Mouse (Mus musculus): Measurements from ENCODE around the gene Ccnyl1. TPM values are rescaled to one million over a fixed set of nuclear protein-coding genes. Genes with fewer than 3 reads are reported as not detected.
"Not testable (repeated sequence)": the region's sequence is repeated elsewhere in the genome, so short reads cannot be mapped to it uniquely, and the experiment has no call there.

Ccnyl1 gene
- total RNA-seq (2021): 10 to 100 TPM; 19.7 to 20.5 TPM
- long read RNA-seq, experiment 1, transcript Ccnyl1-201 (10 exons, 2,923 nt): major isoform, 17 of 22 reads
- long read RNA-seq, experiment 1, partial matches to known transcripts: 1 of 22 reads
- long read RNA-seq, experiment 1, other reads (novel, unspliced or antisense): 4 of 22 reads
- long read RNA-seq, experiment 2, transcript Ccnyl1-201 (10 exons, 2,923 nt): major isoform, 29 of 34 reads
- long read RNA-seq, experiment 2, partial matches to known transcripts: 1 of 34 reads
- long read RNA-seq, experiment 2, other reads (novel, unspliced or antisense): 4 of 34 reads

GRCm38 (mm10) chr1:64690213-64691013, at the start of gene Ccnyl1:
Gene Ccnyl1 (plus strand): TSS chr1:64690455.
- intact Hi-C loops (cut with DNase I): loop anchor here (1.0 to 5.0 kb wide), 2 partner anchors 73 to 158 kb away; partner anchors contain the start of genes Creb1 and Mettl21a
- DNase-seq: peak; percentile 99
- TF ChIP-seq CTCF (IDR thresholded peaks at IDR 0.05): peak; percentile 5; the same call in 1 of the 2 replicates
- Histone ChIP-seq H3K27ac (peak within 1 kb of the TSS; percentile 93), H3K4me3 (peak within 1 kb of the TSS; percentile 96)

- no peak for TF ChIP-seq CTCF (IDR thresholded peaks at IDR 0.05)
- Histone ChIP-seq H3K4me3 (no peak overlapping the region), H3K27ac (no peak overlapping the region)
- DNase-seq: no peak
- intact Hi-C loops (cut with DNase I): no loop called here
These were observed 49.2 kb upstream of the Ccnyl1 start for GRCm38 (mm10) chr1:64641069-64641468.

- H3K4me3 ChIP-seq; DNase-seq; intact Hi-C loops (cut with DNase I); H3K27ac ChIP-seq: not testable (repeated sequence)
These were observed 47.7 kb upstream of the Ccnyl1 start for GRCm38 (mm10) chr1:64642541-64642940.

GRCm38 (mm10) chr1:64644513-64644912, 45.7 kb upstream of the Ccnyl1 start:
- no peak overlapping the region for H3K4me3 ChIP-seq
- TF ChIP-seq CTCF (IDR thresholded peaks at IDR 0.05): no peak
- no peak for DNase-seq
- no peak overlapping the region for H3K27ac ChIP-seq
- intact Hi-C loops (cut with DNase I): no loop called here

- intact Hi-C loops (cut with DNase I): no loop called here
- no peak for TF ChIP-seq CTCF (IDR thresholded peaks at IDR 0.05)
- DNase-seq: peak; percentile 23
- Histone ChIP-seq H3K27ac (peak overlapping the region; percentile 51; the same call in 1 of the 2 replicates), H3K4me3 (no peak overlapping the region; the same call in 1 of the 2 replicates)
These were observed 40.7 kb upstream of the Ccnyl1 start for GRCm38 (mm10) chr1:64649362-64650124.

- TF ChIP-seq CTCF (IDR thresholded peaks at IDR 0.05): no peak
- intact Hi-C loops (cut with DNase I): no loop called here
- Histone ChIP-seq H3K4me3 (no peak overlapping the region), H3K27ac (no peak overlapping the region)
- DNase-seq: no peak
These were observed 36.6 kb upstream of the Ccnyl1 start for GRCm38 (mm10) chr1:64653701-64654100.

- intact Hi-C loops (cut with DNase I): no loop called here
- DNase-seq: no peak
These were observed 34.8 kb upstream of the Ccnyl1 start for GRCm38 (mm10) chr1:64655415-64655814.

GRCm38 (mm10) chr1:64656423-64657129, 33.7 kb upstream of the Ccnyl1 start:
- Histone ChIP-seq H3K27ac (no peak overlapping the region), H3K4me3 (no peak overlapping the region)
- intact Hi-C loops (cut with DNase I): no loop called here
- TF ChIP-seq CTCF (IDR thresholded peaks at IDR 0.05): no peak
- DNase-seq: no peak

More at GRCm38 (mm10) chr1:64655415-64655814, 34.8 kb upstream of the Ccnyl1 start:
- no peak overlapping the region for H3K4me3 ChIP-seq
- no peak overlapping the region for H3K27ac ChIP-seq
- no peak for TF ChIP-seq CTCF (IDR thresholded peaks at IDR 0.05)

- DNase-seq: no peak
- intact Hi-C loops (cut with DNase I): no loop called here
These were observed 31.4 kb upstream of the Ccnyl1 start for GRCm38 (mm10) chr1:64658876-64659275.

GRCm38 (mm10) chr1:64667111-64667633, 23.1 kb upstream of the Ccnyl1 start:
- no peak for DNase-seq
- intact Hi-C loops (cut with DNase I): no loop called here
- Histone ChIP-seq H3K27ac (no peak overlapping the region), H3K4me3 (no peak overlapping the region)
- no peak for TF ChIP-seq CTCF (IDR thresholded peaks at IDR 0.05)

More at GRCm38 (mm10) chr1:64658876-64659275, 31.4 kb upstream of the Ccnyl1 start:
- Histone ChIP-seq H3K4me3 (peak overlapping the region; percentile 38; the same call in 1 of the 2 replicates), H3K27ac (peak overlapping the region; percentile 58)
- TF ChIP-seq CTCF (IDR thresholded peaks at IDR 0.05): no peak

GRCm38 (mm10) chr1:64669451-64669850, 20.8 kb upstream of the Ccnyl1 start:
- no peak for DNase-seq
- intact Hi-C loops (cut with DNase I): no loop called here
- Histone ChIP-seq H3K27ac (no peak overlapping the region), H3K4me3 (no peak overlapping the region)
- TF ChIP-seq CTCF (IDR thresholded peaks at IDR 0.05): no peak

- no peak overlapping the region for H3K4me3 ChIP-seq
- no peak overlapping the region for H3K27ac ChIP-seq
- no peak for TF ChIP-seq CTCF (IDR thresholded peaks at IDR 0.05)
- DNase-seq: no peak
- intact Hi-C loops (cut with DNase I): loop anchor here (5.0 kb wide), 1 partner anchor 52 kb away; no protein-coding TSS in a partner anchor
These were observed 16.3 kb upstream of the Ccnyl1 start for GRCm38 (mm10) chr1:64673931-64674330.

All from gastrocnemius, adult 2 months (tissue).